Mouse (Mus musculus): ENCODE measurements around the gene Lzts2. TPM values are rescaled to one million over a fixed set of nuclear protein-coding genes. Genes with fewer than 3 reads are reported as not detected.

Gene Lzts2
- polyA plus RNA-seq, 2 experiments: 64.7 to 87.0 TPM

DNA sequence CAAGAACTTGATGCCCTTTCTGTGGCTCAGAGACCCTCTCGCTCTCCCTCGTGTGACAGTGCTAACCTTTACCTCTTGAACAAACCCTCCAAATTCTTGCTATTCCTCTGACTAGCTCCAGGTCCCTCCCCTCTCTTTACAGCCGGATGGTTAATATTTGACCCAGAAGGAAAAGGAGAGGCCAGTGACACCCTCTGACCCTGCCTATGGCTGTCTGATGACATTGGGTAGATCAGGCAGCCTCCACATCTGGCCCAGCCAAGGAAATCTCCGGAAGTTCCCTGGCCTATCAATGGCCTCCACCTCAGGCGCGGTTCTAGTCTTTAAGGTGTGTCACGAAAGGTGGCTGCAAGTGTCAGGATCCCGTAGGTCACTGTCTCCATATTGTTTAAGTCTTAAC, 23.2 kb upstream of the Lzts2 start:
- Histone ChIP-seq H3K4me1 (ENCODE audit: control insufficient read depth, insufficient read depth, low read length) (peaks cover 16% of the 10 kb centered on the region; the same call in 1 of the 2 replicates), H3K9me3 (ENCODE audit: control insufficient read depth, low read length) (no peaks in the 10 kb centered on the region), H3K4me3 (replicated peaks; ENCODE audit: low read length) (no peak overlapping the region), H3K27me3 (ENCODE audit: control insufficient read depth, insufficient read depth, low read length) (no peaks in the 10 kb centered on the region), H3K27ac (replicated peaks; ENCODE audit: low read depth, low read length) (no peak overlapping the region), H3K9ac (ENCODE audit: low read depth, low read length, severe bottlenecking) (no peak overlapping the region), H3K4me2 (replicated peaks; ENCODE audit: low read depth, low read length, severe bottlenecking) (no peak overlapping the region), H3K36me3 (ENCODE audit: control insufficient read depth, insufficient read depth, low read length) (peaks cover 10% of the 10 kb centered on the region)
- ATAC-seq (ENCODE audit: low FRiP score, low read depth) (no peak), DNase-seq (ENCODE audit: low spot score) (no peak)
- 77% methylated on average over 8 of the region's 8 CpGs for WGBS
- TF ChIP-seq POLR2A (IDR thresholded peaks at IDR 0.05; ENCODE audit: borderline replicate concordance, extremely low read depth, insufficient read depth, insufficient read length): no peak

DNA sequence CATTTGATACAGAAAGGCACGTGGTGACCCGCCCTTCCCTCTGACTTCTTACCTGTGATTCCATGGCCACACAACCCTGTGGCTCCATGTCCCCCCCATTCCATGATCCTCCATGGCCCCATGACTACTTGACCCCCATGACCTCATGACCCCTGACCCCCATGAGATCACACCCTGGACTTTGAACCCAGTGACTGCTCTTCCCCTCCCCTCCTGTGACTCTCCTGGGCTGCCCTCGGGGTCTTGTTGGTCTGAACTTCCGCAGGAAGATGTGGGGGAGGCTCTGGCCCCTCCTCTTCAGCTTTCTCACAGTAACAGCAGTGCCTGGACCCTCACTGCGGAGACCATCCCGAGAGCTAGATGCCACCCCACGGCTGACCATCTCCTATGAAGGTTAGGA, 22.0 kb upstream of the Lzts2 start:
- WGBS: 43% methylated on average over 7 of the region's 7 CpGs
- Histone ChIP-seq H3K27ac (replicated peaks; ENCODE audit: low read depth, low read length) (no peak overlapping the region), H3K27me3 (ENCODE audit: control insufficient read depth, insufficient read depth, low read length) (no peaks in the 10 kb centered on the region), H3K4me3 (replicated peaks; ENCODE audit: low read length) (no peak overlapping the region), H3K4me2 (replicated peaks; ENCODE audit: low read depth, low read length, severe bottlenecking) (no peak overlapping the region), H3K9ac (ENCODE audit: low read depth, low read length, severe bottlenecking) (no peak overlapping the region), H3K36me3 (ENCODE audit: control insufficient read depth, insufficient read depth, low read length) (peaks cover 18% of the 10 kb centered on the region), H3K9me3 (ENCODE audit: control insufficient read depth, low read length) (no peaks in the 10 kb centered on the region), H3K4me1 (ENCODE audit: control insufficient read depth, insufficient read depth, low read length) (peaks cover 16% of the 10 kb centered on the region; the same call in 1 of the 2 replicates)
- ATAC-seq (ENCODE audit: low FRiP score, low read depth) (no peak), DNase-seq (ENCODE audit: low spot score) (no peak)
- TF ChIP-seq POLR2A (IDR thresholded peaks at IDR 0.05; ENCODE audit: borderline replicate concordance, extremely low read depth, insufficient read depth, insufficient read length): no peak

DNA sequence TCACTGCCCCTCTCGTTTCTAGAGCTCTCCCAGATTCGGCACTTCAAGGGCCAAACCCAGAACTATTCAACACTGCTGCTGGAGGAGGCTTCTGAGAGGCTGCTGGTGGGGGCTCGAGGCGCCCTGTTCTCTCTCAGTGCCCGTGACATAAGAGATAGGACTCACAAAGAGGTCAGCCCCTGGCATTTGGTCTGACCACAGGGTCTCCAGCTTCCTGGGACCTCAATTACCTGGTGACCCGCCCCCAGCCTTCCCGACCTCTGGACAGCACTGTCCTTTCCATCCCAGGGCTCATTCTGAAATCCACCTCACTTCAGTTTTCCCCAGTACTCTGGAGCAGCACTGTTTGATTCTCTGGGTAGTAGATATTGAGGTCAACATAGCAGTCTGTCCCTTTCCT, 21.5 kb upstream of the Lzts2 start:
- Histone ChIP-seq H3K27ac (replicated peaks; ENCODE audit: low read depth, low read length) (no peak overlapping the region), H3K27me3 (ENCODE audit: control insufficient read depth, insufficient read depth, low read length) (no peaks in the 10 kb centered on the region), H3K4me1 (ENCODE audit: control insufficient read depth, insufficient read depth, low read length) (peaks cover 16% of the 10 kb centered on the region; the same call in 1 of the 2 replicates), H3K36me3 (ENCODE audit: control insufficient read depth, insufficient read depth, low read length) (peaks cover 20% of the 10 kb centered on the region), H3K9ac (ENCODE audit: low read depth, low read length, severe bottlenecking) (no peak overlapping the region), H3K4me2 (replicated peaks; ENCODE audit: low read depth, low read length, severe bottlenecking) (no peak overlapping the region), H3K9me3 (ENCODE audit: control insufficient read depth, low read length) (no peaks in the 10 kb centered on the region), H3K4me3 (replicated peaks; ENCODE audit: low read length) (no peak overlapping the region)
- WGBS: 44% methylated on average over 6 of the region's 7 CpGs
- ATAC-seq (ENCODE audit: low FRiP score, low read depth) (no peak), DNase-seq (ENCODE audit: low spot score) (no peak)
- TF ChIP-seq POLR2A (IDR thresholded peaks at IDR 0.05; ENCODE audit: borderline replicate concordance, extremely low read depth, insufficient read depth, insufficient read length): no peak

DNA sequence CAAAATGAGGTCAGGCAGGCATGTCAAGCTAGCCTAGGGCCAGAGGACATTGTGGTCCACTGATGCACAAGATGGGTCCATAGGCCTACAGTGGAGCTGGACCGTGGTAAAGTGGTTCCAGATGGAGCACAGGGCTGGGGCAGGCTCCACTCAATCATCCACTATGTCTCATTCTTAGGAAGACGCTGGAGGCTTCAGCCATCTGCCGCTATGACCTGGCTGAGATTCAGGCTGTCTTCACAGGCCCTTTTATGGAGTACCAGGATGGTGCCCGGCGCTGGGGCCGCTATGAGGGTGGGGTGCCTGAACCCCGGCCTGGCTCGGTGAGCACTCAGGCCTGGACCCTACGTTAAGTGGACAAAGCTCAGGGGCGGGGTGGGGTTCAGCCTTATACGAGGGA, 16.4 kb upstream of the Lzts2 start:
- Histone ChIP-seq H3K4me3 (replicated peaks; ENCODE audit: low read length) (no peak overlapping the region), H3K4me2 (replicated peaks; ENCODE audit: low read depth, low read length, severe bottlenecking) (no peak overlapping the region), H3K9ac (ENCODE audit: low read depth, low read length, severe bottlenecking) (no peak overlapping the region), H3K4me1 (ENCODE audit: control insufficient read depth, insufficient read depth, low read length) (no peaks in the 10 kb centered on the region), H3K27ac (replicated peaks; ENCODE audit: low read depth, low read length) (no peak overlapping the region), H3K36me3 (ENCODE audit: control insufficient read depth, insufficient read depth, low read length) (peaks cover 55% of the 10 kb centered on the region), H3K9me3 (ENCODE audit: control insufficient read depth, low read length) (no peaks in the 10 kb centered on the region), H3K27me3 (ENCODE audit: control insufficient read depth, insufficient read depth, low read length) (no peaks in the 10 kb centered on the region)
- ATAC-seq (ENCODE audit: low FRiP score, low read depth) (no peak), DNase-seq (ENCODE audit: low spot score) (no peak)
- no peak for TF ChIP-seq POLR2A (IDR thresholded peaks at IDR 0.05; ENCODE audit: borderline replicate concordance, extremely low read depth, insufficient read depth, insufficient read length)
- WGBS: 75% methylated on average over 11 of the region's 11 CpGs

DNA sequence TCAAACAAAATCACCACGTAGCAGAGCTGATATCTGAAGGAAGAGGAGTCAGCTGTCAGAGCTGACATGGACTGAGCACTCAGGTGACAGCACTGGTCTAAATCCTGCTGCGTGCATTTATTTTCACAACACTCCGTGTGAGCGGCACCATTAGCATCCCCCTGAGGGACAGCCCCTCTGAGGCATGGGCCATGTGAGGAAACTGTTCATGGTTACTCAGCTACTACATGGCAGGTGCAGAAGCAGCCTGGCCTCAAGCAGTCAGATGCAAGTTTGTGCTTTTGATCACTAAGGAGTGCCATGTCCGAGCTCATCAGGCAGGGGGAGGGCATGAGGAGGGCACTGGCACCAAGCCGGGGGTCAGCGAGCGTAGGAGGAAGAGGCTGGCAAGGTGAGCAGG, 14.6 kb upstream of the Lzts2 start:
- Histone ChIP-seq H3K9me3 (ENCODE audit: control insufficient read depth, low read length) (no peaks in the 10 kb centered on the region), H3K4me1 (ENCODE audit: control insufficient read depth, insufficient read depth, low read length) (no peaks in the 10 kb centered on the region), H3K4me2 (replicated peaks; ENCODE audit: low read depth, low read length, severe bottlenecking) (no peak overlapping the region), H3K9ac (ENCODE audit: low read depth, low read length, severe bottlenecking) (no peak overlapping the region), H3K4me3 (replicated peaks; ENCODE audit: low read length) (no peak overlapping the region), H3K27me3 (ENCODE audit: control insufficient read depth, insufficient read depth, low read length) (no peaks in the 10 kb centered on the region), H3K27ac (replicated peaks; ENCODE audit: low read depth, low read length) (no peak overlapping the region), H3K36me3 (ENCODE audit: control insufficient read depth, insufficient read depth, low read length) (peaks cover 70% of the 10 kb centered on the region)
- WGBS: 81% methylated on average over 8 of the region's 8 CpGs
- no peak for DNase-seq (ENCODE audit: low spot score)
- TF ChIP-seq POLR2A (IDR thresholded peaks at IDR 0.05; ENCODE audit: borderline replicate concordance, extremely low read depth, insufficient read depth, insufficient read length): no peak
- ATAC-seq (ENCODE audit: low FRiP score, low read depth): no peak

DNA sequence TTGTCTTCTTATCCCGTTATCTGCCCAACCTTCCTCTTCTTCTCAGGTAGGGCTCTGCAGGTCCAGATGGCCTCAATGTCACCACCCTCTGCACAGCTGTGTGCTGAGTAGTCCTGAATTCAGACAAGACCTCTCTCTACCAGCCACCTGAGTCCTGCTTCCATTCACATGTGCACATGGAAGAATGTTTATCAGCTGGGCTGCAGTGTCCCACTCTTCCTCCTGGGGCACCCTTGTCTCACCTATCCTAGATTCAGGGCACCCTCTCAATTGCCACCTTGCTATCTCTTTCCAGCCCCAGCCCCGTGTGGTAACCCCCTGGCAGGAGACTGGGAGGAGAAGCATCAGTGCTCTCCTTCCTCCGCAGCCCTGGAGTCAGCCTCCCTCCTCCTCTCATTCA, 11.9 kb upstream of the Lzts2 start:
- H3K27me3 ChIP-seq (ENCODE audit: control insufficient read depth, insufficient read depth, low read length): no peaks in the 10 kb centered on the region
- no peak overlapping the region for H3K9ac ChIP-seq (ENCODE audit: low read depth, low read length, severe bottlenecking)
- TF ChIP-seq POLR2A (IDR thresholded peaks at IDR 0.05; ENCODE audit: borderline replicate concordance, extremely low read depth, insufficient read depth, insufficient read length): no peak
- no peak for DNase-seq (ENCODE audit: low spot score)
- no peaks in the 10 kb centered on the region for H3K9me3 ChIP-seq (ENCODE audit: control insufficient read depth, low read length)
- H3K4me1 ChIP-seq (ENCODE audit: control insufficient read depth, insufficient read depth, low read length): peaks cover 9% of the 10 kb centered on the region
- H3K4me2 ChIP-seq (replicated peaks; ENCODE audit: low read depth, low read length, severe bottlenecking): no peak overlapping the region
- no peak for ATAC-seq (ENCODE audit: low FRiP score, low read depth)
- no peak overlapping the region for H3K4me3 ChIP-seq (replicated peaks; ENCODE audit: low read length)
- no peak overlapping the region for H3K27ac ChIP-seq (replicated peaks; ENCODE audit: low read depth, low read length)
- 57% methylated on average over 3 of the region's 3 CpGs for WGBS
- peaks cover 63% of the 10 kb centered on the region for H3K36me3 ChIP-seq (ENCODE audit: control insufficient read depth, insufficient read depth, low read length)

Data from limb, embryonic 14.5 days (tissue).